Mouse (Mus musculus): ENCODE measurements around the gene Bicd2.

- TF ChIP-seq CTCF (conservative IDR thresholded peaks at IDR 0.05; ENCODE audit: insufficient read depth, insufficient read length, low read depth, low read length) (no peak), POLR2A (IDR thresholded peaks at IDR 0.05; ENCODE audit: low read depth, low read length) (no peak)
Measured at GRCm38 (mm10) chr13:49356090-49356489, 14.7 kb downstream of the Bicd2 start.
